Mouse (Mus musculus) hindbrain, embryonic 13.5 days (tissue): ENCODE measurements around the gene C130026I21Rik. TPM values are rescaled to one million over a fixed set of nuclear protein-coding genes. Genes with fewer than 3 reads are reported as not detected.
"Not testable (repeated sequence)": the region's sequence is repeated elsewhere in the genome, so short reads cannot be mapped to it uniquely, and the experiment has no call there.

Experiments used
- ATAC-seq: fragments of 200-750 bp; cut with Nextera tagmentation; 2 replicates; pipeline ENCODE4 v1.8.0; 2017; ENCODE audit warnings: moderate TSS enrichment; ENCODE audit not compliant: low FRiP score
- H3K27ac ChIP-seq: fragments of 300-500 bp; sonication (generic); 2 replicates; pipeline ENCODE4 v1.5.1; 2015; ENCODE audit warnings: inconsistent platforms, mild to moderate bottlenecking, moderate library complexity
- H3K27me3 ChIP-seq: fragments of 300-500 bp; sonication (generic); 2 replicates; pipeline ENCODE4 v1.6.1; 2015; ENCODE audit warnings: mild to moderate bottlenecking, inconsistent platforms
- H3K36me3 ChIP-seq: fragments of 300-500 bp; sonication (generic); 2 replicates; pipeline ENCODE4 v1.6.1; 2015; ENCODE audit warnings: mild to moderate bottlenecking, inconsistent platforms
- H3K4me1 ChIP-seq: fragments of 300-500 bp; sonication (generic); replicated peaks from 2 replicates; pipeline ENCODE4 v1.6.1; 2015; ENCODE audit warnings: inconsistent platforms
- H3K4me2 ChIP-seq: fragments of 300-500 bp; sonication (generic); 2 replicates; pipeline ENCODE4 v1.6.1; 2015; ENCODE audit warnings: inconsistent platforms, mild to moderate bottlenecking, moderate library complexity
- H3K4me3 ChIP-seq: fragments of 300-500 bp; sonication (generic); 2 replicates; pipeline ENCODE4 v1.5.1; 2015; ENCODE audit warnings: mild to moderate bottlenecking, inconsistent platforms
- H3K9ac ChIP-seq: fragments of 300-500 bp; sonication (generic); 2 replicates; pipeline ENCODE4 v1.6.1; 2015; ENCODE audit warnings: mild to moderate bottlenecking, inconsistent platforms
- H3K9me3 ChIP-seq: fragments of 300-500 bp; sonication (generic); 2 replicates; pipeline ENCODE4 v1.6.1; 2016; ENCODE audit warnings: inconsistent platforms
- WGBS: fragments of 180-500 bp; shearing (Covaris S2); methylation state at CpG from one replicate; pipeline ENCODE4 v1.1.7; 2015; 5-methylcytosine and 5-hydroxymethylcytosine counted together
- polyA plus RNA-seq: library from polyadenylated mRNA; unstranded; fragments of >200 nt; fragmentation: Nextera tagmentation; extraction: Ambion mirVana; gene quantifications from 2 replicates; pipeline ENCODE4 v1.2.1, GENCODE M21; 2015

The C130026I21Rik gene
- polyA plus RNA-seq, result 0.27 and 0.69 TPM in 2 replicates

GRCm38 (mm10) chr1:85270466-85270865 lies at the start of gene C130026I21Rik:
Gene C130026I21Rik (minus strand): TSS chr1:85270566.
- not testable (repeated sequence) for H3K9ac ChIP-seq, H3K4me1 ChIP-seq, H3K36me3 ChIP-seq, H3K9me3 ChIP-seq, H3K4me2 ChIP-seq, H3K4me3 ChIP-seq, ATAC-seq, H3K27me3 ChIP-seq, H3K27ac ChIP-seq
- WGBS, result 50% methylated on average over 1 of the region's 6 CpGs

DNA sequence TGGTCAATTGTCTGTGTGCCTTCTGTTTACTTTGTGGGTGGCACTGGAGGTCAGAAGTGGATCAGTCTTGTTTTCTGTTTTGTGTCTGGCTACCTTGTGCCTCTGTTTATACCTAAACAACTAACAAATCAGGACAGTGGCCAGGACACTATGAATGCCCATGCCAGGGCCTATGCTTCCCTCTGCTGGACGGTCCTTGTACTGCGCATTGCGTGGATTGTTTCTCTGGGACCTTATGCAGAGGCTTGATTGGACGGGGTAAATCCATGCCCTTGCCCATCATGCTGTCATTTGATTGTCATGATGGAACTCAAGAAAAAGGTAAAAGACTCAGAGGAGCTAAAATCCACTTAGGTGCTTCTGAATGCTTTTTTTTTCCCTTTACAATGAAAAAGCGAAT lies 16.7 kb upstream of the C130026I21Rik start:
- not testable (repeated sequence) for H3K4me3 ChIP-seq, H3K27ac ChIP-seq, H3K27me3 ChIP-seq, ATAC-seq, H3K36me3 ChIP-seq, H3K9me3 ChIP-seq, H3K4me2 ChIP-seq, H3K4me1 ChIP-seq, H3K9ac ChIP-seq
- WGBS, result 41% methylated on average over 4 of the region's 5 CpGs

DNA sequence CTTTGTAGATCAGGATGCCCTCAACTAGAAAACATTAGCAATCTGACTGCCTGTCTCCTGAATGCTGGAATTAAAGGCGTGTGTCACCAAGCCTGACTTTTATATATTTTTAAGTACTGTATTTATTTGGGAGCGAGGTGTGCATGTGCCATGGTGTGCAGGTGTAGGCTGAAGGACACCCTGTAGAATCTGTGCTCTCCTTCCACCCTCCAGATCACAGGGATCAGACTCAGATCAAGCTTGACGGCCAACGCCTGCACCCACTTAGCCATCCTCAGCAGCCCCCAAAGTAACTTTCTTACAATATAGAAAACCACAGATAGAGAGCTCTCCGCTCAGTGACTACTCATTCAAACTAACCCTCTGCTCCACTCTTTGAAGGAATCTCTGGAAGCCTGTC lies 6.1 kb upstream of the C130026I21Rik start:
- not testable (repeated sequence) for H3K4me3 ChIP-seq, H3K27ac ChIP-seq, H3K27me3 ChIP-seq, H3K9me3 ChIP-seq, H3K4me1 ChIP-seq, H3K4me2 ChIP-seq, ATAC-seq, H3K36me3 ChIP-seq, H3K9ac ChIP-seq
- 74% methylated on average over 4 of the region's 5 CpGs for WGBS

DNA sequence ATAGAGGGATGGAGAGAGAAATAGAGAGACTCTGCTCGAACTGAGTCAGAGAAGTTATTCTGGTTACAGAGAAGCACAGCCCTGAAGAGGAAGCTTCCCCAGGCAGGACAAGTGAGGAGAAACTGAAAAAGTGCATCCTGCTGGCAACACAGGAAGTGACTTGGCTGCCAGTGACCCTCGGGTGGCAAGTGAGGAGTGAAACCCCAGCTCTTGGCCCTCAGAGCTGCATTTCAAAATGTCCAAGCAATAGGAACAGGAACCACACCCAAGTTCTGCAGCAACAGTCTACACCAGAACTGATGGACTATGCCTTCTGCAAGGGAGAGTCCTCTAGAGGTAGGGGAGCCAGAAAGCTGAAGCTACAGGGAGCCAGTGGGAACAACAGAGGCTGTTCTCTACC lies 11.7 kb downstream of the C130026I21Rik start:
- H3K27ac ChIP-seq, H3K27me3 ChIP-seq, H3K4me3 ChIP-seq, ATAC-seq, H3K36me3 ChIP-seq, H3K9me3 ChIP-seq, H3K4me2 ChIP-seq, H3K4me1 ChIP-seq, H3K9ac ChIP-seq: not testable (repeated sequence)
- 58% methylated on average over 2 of the region's 2 CpGs for WGBS

DNA sequence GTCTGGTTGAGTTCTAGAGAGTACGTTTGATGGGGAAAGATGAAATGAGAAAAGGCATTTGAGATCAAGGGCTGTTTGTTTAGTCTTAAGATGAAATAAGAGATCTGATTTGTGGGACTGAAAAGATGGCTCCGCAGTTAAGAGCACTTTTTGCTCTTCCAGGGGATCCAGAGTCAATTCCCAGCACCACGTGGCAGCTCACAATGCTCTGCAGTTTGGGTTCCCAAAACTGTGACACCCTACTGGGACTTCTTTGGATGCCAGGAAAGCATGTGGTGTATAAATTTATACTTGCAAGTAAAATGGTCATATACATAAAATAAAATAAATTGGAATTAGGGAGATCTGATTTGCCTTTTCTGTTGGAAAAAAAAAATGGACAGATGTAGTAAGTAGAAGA lies 15.1 kb downstream of the C130026I21Rik start:
- 64% methylated on average over 2 of the region's 3 CpGs for WGBS
- H3K27me3 ChIP-seq, H3K4me1 ChIP-seq, H3K9ac ChIP-seq, H3K4me2 ChIP-seq, ATAC-seq, H3K27ac ChIP-seq, H3K36me3 ChIP-seq, H3K4me3 ChIP-seq: not testable (repeated sequence)
- H3K9me3 ChIP-seq, result peaks cover 19% of the 10 kb centered on the region

DNA sequence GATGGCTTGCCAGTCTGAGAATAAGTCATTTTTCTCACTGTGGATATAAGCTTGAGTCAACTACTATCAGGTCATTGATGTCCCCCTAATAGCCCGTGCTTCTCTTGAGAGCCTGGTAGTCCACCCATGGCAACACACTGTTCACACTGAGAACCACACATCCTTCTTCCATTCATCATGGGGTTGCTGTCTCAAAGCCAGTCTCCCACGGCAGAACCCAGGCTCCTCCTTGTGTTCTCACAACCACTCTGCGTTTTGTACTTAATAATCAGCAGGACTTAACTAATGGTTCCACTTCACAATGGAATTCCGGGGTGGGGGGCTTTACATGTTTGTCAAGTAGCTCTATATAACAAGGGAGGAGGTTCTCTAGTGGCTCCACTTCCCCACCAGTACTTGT lies 19.2 kb downstream of the C130026I21Rik start:
- H3K9me3 ChIP-seq, result peaks cover 33% of the 10 kb centered on the region
- not testable (repeated sequence) for H3K4me2 ChIP-seq, H3K27me3 ChIP-seq, H3K9ac ChIP-seq, H3K4me3 ChIP-seq, H3K36me3 ChIP-seq, H3K27ac ChIP-seq, H3K4me1 ChIP-seq, ATAC-seq
- 91% methylated on average over 4 of the region's 4 CpGs for WGBS

- not testable (repeated sequence) for ATAC-seq, H3K4me3 ChIP-seq, H3K27me3 ChIP-seq, H3K36me3 ChIP-seq, H3K9ac ChIP-seq, H3K4me2 ChIP-seq, H3K27ac ChIP-seq, H3K4me1 ChIP-seq
- 68% methylated on average over 3 of the region's 3 CpGs for WGBS
- H3K9me3 ChIP-seq, result peaks cover 37% of the 10 kb centered on the region
Observed at GRCm38 (mm10) chr1:85248985-85249384, 21.4 kb downstream of the C130026I21Rik start.

DNA sequence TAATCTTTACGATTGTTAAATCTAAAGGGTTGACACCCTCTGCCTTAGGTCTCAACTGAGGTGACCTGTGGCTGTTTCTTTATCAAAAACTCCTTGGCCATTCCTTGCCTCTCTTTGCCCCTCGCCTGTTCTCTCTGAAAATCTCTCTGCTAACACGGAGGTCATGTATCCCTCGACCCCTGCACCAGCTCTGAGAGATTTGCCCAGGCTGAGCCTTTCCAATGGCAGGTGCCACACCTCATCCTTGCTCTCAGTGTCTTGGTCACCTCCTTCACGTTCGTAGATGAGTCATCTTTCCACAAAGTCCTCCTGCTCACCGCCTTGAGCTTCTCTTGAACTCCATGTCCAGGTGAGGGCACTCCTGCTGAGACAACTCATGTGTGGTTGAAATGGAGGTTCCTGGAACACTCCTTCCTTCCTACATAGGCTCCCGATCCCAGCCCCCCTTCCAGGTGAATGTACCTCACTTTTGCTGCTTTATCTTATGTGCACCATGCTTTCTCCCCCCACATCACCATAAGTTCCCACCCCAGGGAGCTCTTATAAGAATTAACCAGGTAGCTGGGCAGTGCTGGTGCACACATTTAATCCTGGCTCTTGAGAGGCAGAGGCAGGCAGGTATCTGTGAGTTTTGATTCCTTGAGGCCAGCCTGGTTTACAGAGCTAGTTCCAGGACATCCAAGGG lies 23.4 kb downstream of the C130026I21Rik start:
- peaks cover 47% of the 10 kb centered on the region for H3K9me3 ChIP-seq
- not testable (repeated sequence) for ATAC-seq, H3K27ac ChIP-seq, H3K4me3 ChIP-seq, H3K36me3 ChIP-seq, H3K27me3 ChIP-seq, H3K4me2 ChIP-seq, H3K9ac ChIP-seq, H3K4me1 ChIP-seq
- 76% methylated on average over 8 of the region's 8 CpGs for WGBS

DNA sequence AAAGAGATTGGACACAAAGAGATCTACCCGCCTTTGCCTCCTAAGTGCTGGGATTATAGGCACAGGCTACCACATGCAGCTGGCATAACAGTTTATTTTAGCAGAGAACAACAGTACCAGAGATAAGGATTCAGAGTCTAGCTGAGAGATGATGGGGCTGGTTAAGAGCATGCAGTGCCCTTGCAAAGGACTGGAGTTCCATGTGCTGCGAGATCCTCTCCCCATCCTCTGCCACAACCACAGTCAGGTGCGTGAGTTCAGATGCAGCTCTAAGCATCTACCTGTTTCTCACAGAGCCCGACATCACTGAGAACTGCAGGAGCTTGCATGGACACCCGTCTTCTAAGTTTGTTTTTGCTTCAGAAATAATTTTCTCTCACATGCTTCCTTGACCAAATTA lies 24.1 kb downstream of the C130026I21Rik start:
- H3K36me3 ChIP-seq, H3K4me2 ChIP-seq, H3K27ac ChIP-seq, H3K4me3 ChIP-seq, H3K4me1 ChIP-seq, H3K9ac ChIP-seq, ATAC-seq, H3K27me3 ChIP-seq: not testable (repeated sequence)
- H3K9me3 ChIP-seq, result peaks cover 45% of the 10 kb centered on the region
- WGBS, result 83% methylated on average over 5 of the region's 5 CpGs

GRCm38 (mm10) chr1:85244941-85245340 lies 25.4 kb downstream of the C130026I21Rik start:
- WGBS, result 71% methylated on average over 3 of the region's 4 CpGs
- not testable (repeated sequence) for ATAC-seq, H3K36me3 ChIP-seq, H3K4me3 ChIP-seq, H3K27me3 ChIP-seq, H3K4me1 ChIP-seq, H3K4me2 ChIP-seq, H3K9ac ChIP-seq, H3K27ac ChIP-seq
- H3K9me3 ChIP-seq, result peaks cover 41% of the 10 kb centered on the region

- not testable (repeated sequence) for H3K36me3 ChIP-seq, ATAC-seq, H3K4me1 ChIP-seq, H3K4me3 ChIP-seq, H3K9ac ChIP-seq, H3K27ac ChIP-seq, H3K4me2 ChIP-seq, H3K27me3 ChIP-seq
- 68% methylated on average over 2 of the region's 2 CpGs for WGBS
- H3K9me3 ChIP-seq, result peaks cover 44% of the 10 kb centered on the region
Observed at GRCm38 (mm10) chr1:85243023-85243422, 27.3 kb downstream of the C130026I21Rik start.

DNA sequence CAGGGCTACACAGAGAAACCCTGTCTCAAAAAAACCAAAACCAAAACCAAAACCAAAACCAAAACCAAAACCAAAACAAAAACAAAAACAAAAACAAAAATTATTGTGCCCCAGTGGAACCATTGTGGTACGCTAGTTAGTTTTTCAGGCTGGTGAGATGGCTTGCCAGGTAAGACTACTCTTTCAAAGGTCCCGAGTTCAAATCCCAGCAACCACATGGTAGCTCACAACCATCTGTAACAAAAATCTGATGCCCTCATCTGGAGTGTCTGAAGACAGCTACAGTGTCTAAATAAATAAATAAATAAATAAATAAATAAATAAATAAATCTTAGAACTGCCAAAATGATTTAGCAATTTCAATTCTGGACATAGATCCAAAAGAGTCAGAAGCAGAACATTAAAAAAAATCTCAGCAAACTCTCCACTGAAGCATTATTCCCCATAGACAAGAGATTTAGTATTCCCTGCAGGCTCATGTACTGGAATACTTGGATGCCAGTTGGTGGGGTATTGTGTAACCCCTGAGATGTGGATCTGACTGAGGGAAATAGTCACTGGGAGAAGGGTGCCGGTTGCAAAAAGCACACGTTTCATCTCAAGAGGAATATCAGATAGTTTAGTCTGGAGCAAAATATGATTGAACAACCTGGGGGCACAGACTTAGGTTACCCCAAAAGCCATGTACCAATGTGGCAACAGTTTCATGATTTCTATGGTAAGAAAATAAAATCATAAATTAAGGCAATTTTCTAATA lies 31.2 kb downstream of the C130026I21Rik start:
- H3K27ac ChIP-seq, H3K36me3 ChIP-seq, H3K9ac ChIP-seq, ATAC-seq, H3K4me2 ChIP-seq, H3K4me1 ChIP-seq, H3K27me3 ChIP-seq, H3K4me3 ChIP-seq: not testable (repeated sequence)
- 76% methylated on average over 4 of the region's 4 CpGs for whole genome bisulfite sequencing
- H3K9me3 ChIP-seq, result peaks cover 29% of the 10 kb centered on the region

DNA sequence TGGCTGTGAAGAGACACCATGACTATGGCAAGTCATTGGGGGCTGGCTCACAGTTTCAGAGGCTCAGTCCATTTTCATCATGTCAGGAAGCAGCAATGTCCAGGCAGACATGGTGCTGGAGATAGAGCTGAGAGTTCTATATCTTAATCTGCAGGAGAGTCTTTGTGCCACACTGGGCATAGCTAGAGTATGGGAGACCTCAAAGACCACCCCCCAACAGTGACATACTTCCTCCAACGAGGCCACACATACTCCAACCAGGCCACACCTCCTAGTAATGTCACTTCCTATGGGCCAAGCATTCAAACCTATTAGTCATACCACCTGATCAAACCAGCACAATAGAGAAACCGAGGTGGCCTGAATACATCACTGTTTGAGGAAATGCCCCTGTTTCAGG lies 63.8 kb downstream of the C130026I21Rik start:
- H3K36me3 ChIP-seq, result not testable (repeated sequence)

More for the DNA sequence above, 63.8 kb downstream of the C130026I21Rik start:
- 64% methylated on average over 1 of the region's 2 CpGs for WGBS
- H3K27ac ChIP-seq, H3K4me3 ChIP-seq, ATAC-seq, H3K9me3 ChIP-seq, H3K27me3 ChIP-seq, H3K9ac ChIP-seq, H3K4me2 ChIP-seq, H3K4me1 ChIP-seq: not testable (repeated sequence)
